Mouse (Mus musculus) testis, adult 2 months (tissue): ENCODE measurements around the gene Pitpnm1.
"Not testable (repeated sequence)": the region's sequence is repeated elsewhere in the genome, so short reads cannot be mapped to it uniquely, and the experiment has no call there.

ENCODE experiments used
- CTCF ChIP-seq: fragments of 200-500 bp; IDR thresholded peaks from 2 replicates; pipeline ENCODE4 v1.5.1; 2012; ENCODE audit warnings: low read depth, mild to moderate bottlenecking, inconsistent platforms, low read length, moderate library complexity; ENCODE audit not compliant: control insufficient read depth, insufficient read depth, insufficient replicate concordance
- POLR2A ChIP-seq: fragments of 200-500 bp; IDR thresholded peaks from 2 replicates; pipeline ENCODE4 v1.6.1; 2012; ENCODE audit warnings: low read depth, mild to moderate bottlenecking, inconsistent platforms, low read length, moderate library complexity; ENCODE audit not compliant: control insufficient read depth

- TF ChIP-seq POLR2A, CTCF: not testable (repeated sequence)
These were observed 39.5 kb upstream of the Pitpnm1 start for GRCm38 (mm10) chr19:4060044-4060898.
